Mouse (Mus musculus) heart, embryonic 12.5 days (tissue): ENCODE measurements around the gene Vamp8. TPM values are rescaled to one million over a fixed set of nuclear protein-coding genes. Genes with fewer than 3 reads are reported as not detected.

Experiments used
- ATAC-seq: fragments of 200-750 bp; cut with Nextera tagmentation; 2 replicates; pipeline ENCODE4 v1.8.0; 2017; ENCODE audit warnings: moderate TSS enrichment, moderate library complexity; ENCODE audit not compliant: insufficient number of reproducible peaks, low FRiP score
- H3K27ac ChIP-seq: fragments of 300-500 bp; sonication (generic); 2 replicates; pipeline ENCODE4 v1.5.1; 2016; ENCODE audit warnings: mild to moderate bottlenecking, moderate library complexity; ENCODE audit not compliant: poor library complexity, severe bottlenecking
- H3K27me3 ChIP-seq: fragments of 300-500 bp; sonication (generic); replicated peaks from 2 replicates; pipeline ENCODE4 v1.6.1; 2016; ENCODE audit warnings: mild to moderate bottlenecking, moderate library complexity
- H3K36me3 ChIP-seq: fragments of 300-500 bp; sonication (generic); 2 replicates; pipeline ENCODE4 v1.6.1; 2016; ENCODE audit warnings: mild to moderate bottlenecking, moderate library complexity
- H3K4me1 ChIP-seq: fragments of 300-500 bp; sonication (generic); replicated peaks from 2 replicates; pipeline ENCODE4 v1.6.1; 2016; ENCODE audit warnings: mild to moderate bottlenecking
- H3K4me2 ChIP-seq: fragments of 300-500 bp; sonication (generic); 2 replicates; pipeline ENCODE4 v1.6.1; 2016; ENCODE audit warnings: mild to moderate bottlenecking, moderate library complexity
- H3K4me3 ChIP-seq: fragments of 300-500 bp; sonication (generic); 2 replicates; pipeline ENCODE4 v1.5.1; 2016; ENCODE audit warnings: mild to moderate bottlenecking
- H3K9ac ChIP-seq: fragments of 300-500 bp; sonication (generic); 2 replicates; pipeline ENCODE4 v1.6.1; 2016; ENCODE audit warnings: mild to moderate bottlenecking, moderate library complexity
- H3K9me3 ChIP-seq: fragments of 300-500 bp; sonication (generic); replicated peaks from 2 replicates; pipeline ENCODE4 v1.6.1; 2016; ENCODE audit warnings: mild to moderate bottlenecking, moderate library complexity
- WGBS: fragments of 180-500 bp; shearing (Covaris S2); methylation state at CpG from one replicate; pipeline ENCODE4 v1.1.7; 2016; 5-methylcytosine and 5-hydroxymethylcytosine counted together
- polyA plus RNA-seq: library from polyadenylated mRNA; unstranded; fragments of >200 nt; fragmentation: Nextera tagmentation; extraction: Ambion mirVana; gene quantifications from 2 replicates; pipeline ENCODE4 v1.2.1, GENCODE M21; 2016

The Vamp8 gene
- polyA plus RNA-seq, 1 experiment from 2014 or later = 111 TPM

DNA sequence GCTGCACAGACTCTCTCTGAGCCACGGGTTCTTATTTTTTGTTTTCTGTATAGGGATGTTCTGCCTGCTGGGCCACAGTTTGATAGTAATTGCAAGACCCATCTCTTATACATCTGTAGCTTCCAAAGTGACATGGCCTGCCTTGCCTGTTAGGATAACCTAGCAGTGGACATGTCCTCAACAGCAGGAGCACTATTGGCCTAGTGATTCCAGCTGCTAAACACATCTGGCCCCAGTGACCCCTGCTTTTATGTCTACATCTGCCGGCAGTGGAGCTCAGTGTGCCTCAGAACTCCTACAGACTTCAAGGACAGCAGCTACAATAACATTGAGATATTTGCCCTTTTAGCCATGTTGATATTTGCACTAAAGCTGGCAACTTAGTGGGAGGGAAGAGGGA is 9.5 kb upstream of the Vamp8 start:
- Histone ChIP-seq H3K4me3 (no peak overlapping the region), H3K27ac (no peak overlapping the region), H3K9me3 (no peaks in the 10 kb centered on the region), H3K4me2 (no peak overlapping the region), H3K27me3 (no peaks in the 10 kb centered on the region), H3K36me3 (no peaks in the 10 kb centered on the region), H3K9ac (no peak overlapping the region), H3K4me1 (no peaks in the 10 kb centered on the region)
- no peak for ATAC-seq
- 55% methylated on average over 2 of the region's 2 CpGs for WGBS

DNA sequence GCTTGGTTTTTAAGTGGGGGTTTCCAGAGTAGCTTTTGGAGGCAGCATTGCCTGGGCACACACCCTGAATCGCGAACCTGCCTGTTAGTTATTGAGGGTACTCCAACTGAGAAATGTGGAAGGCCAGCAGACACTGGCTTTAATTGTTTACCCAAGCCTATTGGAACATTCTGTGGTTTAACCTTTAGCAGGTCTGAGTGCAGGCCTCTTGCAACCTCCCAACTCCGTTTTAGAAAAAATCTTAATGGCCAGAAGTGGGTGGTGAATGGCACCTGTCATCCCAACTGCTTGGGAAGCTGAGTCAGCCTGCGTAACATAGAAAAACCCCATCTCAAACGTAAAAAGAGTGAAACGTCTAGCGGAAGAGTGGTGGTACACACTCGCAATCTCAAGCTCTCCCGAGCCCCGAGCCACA is 6.3 kb upstream of the Vamp8 start:
- H3K9ac ChIP-seq = no peak overlapping the region
- no peak overlapping the region for H3K4me2 ChIP-seq
- H3K36me3 ChIP-seq = no peaks in the 10 kb centered on the region
- no peaks in the 10 kb centered on the region for H3K4me1 ChIP-seq
- no peaks in the 10 kb centered on the region for H3K9me3 ChIP-seq
- 74% methylated on average over 10 of the region's 10 CpGs for WGBS
- no peak overlapping the region for H3K4me3 ChIP-seq
- no peaks in the 10 kb centered on the region for H3K27me3 ChIP-seq
- no peak for ATAC-seq
- H3K27ac ChIP-seq = no peak overlapping the region

GRCm38 (mm10) chr6:72392341-72392740 is 1.8 kb upstream of the Vamp8 start:
- Histone ChIP-seq H3K4me1 (peaks cover 31% of the 10 kb centered on the region), H3K36me3 (peaks cover 17% of the 10 kb centered on the region), H3K27me3 (no peaks in the 10 kb centered on the region), H3K9me3 (no peaks in the 10 kb centered on the region), H3K27ac (peak overlapping the region; percentile 52; the same call in 1 of the 2 replicates), H3K9ac (no peak overlapping the region), H3K4me3 (no peak overlapping the region), H3K4me2 (no peak overlapping the region)
- no peak for ATAC-seq
- WGBS = 87% methylated on average over 5 of the region's 5 CpGs

GRCm38 (mm10) chr6:72390795-72391521 is 455 bp upstream of the Vamp8 start:
- no peaks in the 10 kb centered on the region for H3K27me3 ChIP-seq
- H3K4me2 ChIP-seq = peak overlapping the region; percentile 77
- peak overlapping the region; percentile 56 for H3K4me3 ChIP-seq
- H3K9me3 ChIP-seq = no peaks in the 10 kb centered on the region
- WGBS = 9% methylated on average over 11 of the region's 12 CpGs
- H3K9ac ChIP-seq = peak overlapping the region; percentile 85
- peak; percentile 85 for ATAC-seq
- peaks cover 27% of the 10 kb centered on the region for H3K36me3 ChIP-seq
- peak overlapping the region; percentile 95 for H3K27ac ChIP-seq
- peaks cover 31% of the 10 kb centered on the region for H3K4me1 ChIP-seq

DNA sequence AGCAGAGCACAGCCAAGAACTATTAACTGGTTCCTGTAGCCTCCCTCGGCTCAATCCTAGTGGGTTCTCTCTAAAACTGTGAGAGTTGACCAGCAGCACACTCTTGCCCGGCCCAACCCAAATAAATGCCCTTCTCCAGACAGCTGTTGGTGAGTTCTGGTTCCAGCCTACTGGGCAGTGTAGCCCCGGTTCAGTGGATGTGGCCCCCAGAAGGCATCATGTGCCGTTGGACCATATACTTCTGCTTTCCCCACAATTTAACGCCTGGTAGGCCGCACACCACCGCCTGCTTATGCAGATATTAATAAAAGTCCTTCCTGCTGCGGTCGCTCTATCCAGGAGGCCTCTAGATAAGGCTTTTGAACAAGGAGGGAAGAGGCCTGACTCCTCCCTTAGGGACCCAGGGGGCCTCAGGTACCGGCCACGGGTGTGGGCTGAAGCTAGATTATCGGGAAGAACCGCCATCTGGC is 997 bp downstream of the Vamp8 start:
- Histone ChIP-seq H3K4me2 (peak overlapping the region; percentile 77), H3K9me3 (no peaks in the 10 kb centered on the region), H3K4me1 (peaks cover 31% of the 10 kb centered on the region), H3K27me3 (no peaks in the 10 kb centered on the region), H3K36me3 (peaks cover 41% of the 10 kb centered on the region), H3K4me3 (peak overlapping the region; percentile 56), H3K9ac (peak overlapping the region; percentile 85), H3K27ac (peak overlapping the region; percentile 95)
- peak; percentile 46 for ATAC-seq
- whole genome bisulfite sequencing = 8% methylated on average over 13 of the region's 13 CpGs

DNA sequence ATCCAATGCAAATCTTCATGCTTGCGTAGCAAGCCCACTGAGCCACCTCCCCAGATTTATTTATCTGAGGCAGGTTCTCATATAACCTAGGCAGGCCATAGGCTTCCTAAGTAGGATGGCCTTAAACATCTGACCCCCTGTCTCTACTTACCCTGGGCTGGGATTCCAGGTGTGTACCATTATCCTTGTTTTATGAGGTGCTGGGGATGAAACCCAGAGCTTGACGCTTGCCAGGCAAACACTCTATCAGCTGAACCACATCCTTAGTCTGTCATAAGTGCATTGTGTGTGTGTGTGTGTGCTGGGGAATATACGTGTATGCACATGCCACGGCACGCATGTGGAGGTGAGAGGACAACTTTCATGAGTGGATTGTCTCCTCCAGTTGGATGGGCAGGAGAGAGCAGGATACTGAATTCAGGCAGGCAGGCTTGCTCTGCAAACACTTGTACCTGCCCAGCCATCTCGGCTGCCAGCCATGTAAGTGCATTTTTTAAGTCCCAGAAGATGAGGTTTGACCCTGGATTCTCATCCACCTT is 1.6 kb downstream of the Vamp8 start:
- H3K9me3 ChIP-seq = no peaks in the 10 kb centered on the region
- H3K4me3 ChIP-seq = peak overlapping the region; percentile 56; the same call in 1 of the 2 replicates
- peak overlapping the region; percentile 85 for H3K9ac ChIP-seq
- 71% methylated on average over 6 of the region's 6 CpGs for WGBS
- peak overlapping the region; percentile 77 for H3K4me2 ChIP-seq
- H3K27ac ChIP-seq = peak overlapping the region; percentile 95
- H3K4me1 ChIP-seq = peaks cover 31% of the 10 kb centered on the region
- H3K27me3 ChIP-seq = no peaks in the 10 kb centered on the region
- peaks cover 48% of the 10 kb centered on the region for H3K36me3 ChIP-seq
- no peak for ATAC-seq

DNA sequence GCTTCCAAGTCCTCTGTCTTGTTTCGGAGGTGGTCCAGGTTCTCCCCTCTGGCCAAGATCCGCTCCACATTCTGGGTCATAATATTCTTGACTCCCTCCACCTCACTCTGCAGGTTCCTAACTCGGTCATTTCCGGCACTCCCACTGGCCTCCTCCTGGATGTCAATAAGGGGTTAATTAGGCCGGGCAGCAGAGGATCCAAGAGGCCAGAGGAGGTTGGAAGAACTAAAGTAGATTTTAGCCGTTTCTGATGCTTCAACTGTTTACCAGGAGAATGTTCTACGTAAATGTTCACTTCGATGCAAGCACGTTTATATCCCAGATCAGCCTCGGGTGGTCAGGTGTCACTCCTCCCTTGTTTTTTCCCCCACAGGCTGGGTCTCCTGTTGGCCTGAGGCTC is 2.2 kb downstream of the Vamp8 start:
- Histone ChIP-seq H3K9me3 (no peaks in the 10 kb centered on the region), H3K4me3 (0 out of 2 replicates have a peak overlapping the region, but pooled peaks have one; percentile 56)

GRCm38 (mm10) chr6:72387816-72388215 is 2.7 kb downstream of the Vamp8 start:
- ATAC-seq = no peak

More for the DNA sequence above, 2.2 kb downstream of the Vamp8 start:
- Histone ChIP-seq H3K27me3 (no peaks in the 10 kb centered on the region), H3K36me3 (peaks cover 48% of the 10 kb centered on the region), H3K4me2 (peak overlapping the region; percentile 77), H3K4me1 (peaks cover 31% of the 10 kb centered on the region), H3K9ac (peak overlapping the region; percentile 85), H3K27ac (no peak overlapping the region)
- ATAC-seq = no peak
- WGBS = 71% methylated on average over 10 of the region's 10 CpGs

GRCm38 (mm10) chr6:72386561-72386960 is 3.9 kb downstream of the Vamp8 start:
- H3K4me3 ChIP-seq = no peak overlapping the region
- no peaks in the 10 kb centered on the region for H3K27me3 ChIP-seq
- ATAC-seq = no peak
- peaks cover 31% of the 10 kb centered on the region for H3K4me1 ChIP-seq
- H3K9ac ChIP-seq = no peak overlapping the region
- H3K27ac ChIP-seq = no peak overlapping the region
- 87% methylated on average over 2 of the region's 2 CpGs for WGBS
- peaks cover 48% of the 10 kb centered on the region for H3K36me3 ChIP-seq
- H3K4me2 ChIP-seq = no peak overlapping the region
- H3K9me3 ChIP-seq = no peaks in the 10 kb centered on the region

More at GRCm38 (mm10) chr6:72387816-72388215, 2.7 kb downstream of the Vamp8 start:
- Histone ChIP-seq H3K27ac (no peak overlapping the region), H3K36me3 (peaks cover 48% of the 10 kb centered on the region), H3K9ac (no peak overlapping the region), H3K4me2 (peak overlapping the region; percentile 77; the same call in 1 of the 2 replicates), H3K4me3 (no peak overlapping the region), H3K4me1 (peaks cover 31% of the 10 kb centered on the region), H3K27me3 (no peaks in the 10 kb centered on the region), H3K9me3 (no peaks in the 10 kb centered on the region)
- 90% methylated on average over 3 of the region's 3 CpGs for WGBS

DNA sequence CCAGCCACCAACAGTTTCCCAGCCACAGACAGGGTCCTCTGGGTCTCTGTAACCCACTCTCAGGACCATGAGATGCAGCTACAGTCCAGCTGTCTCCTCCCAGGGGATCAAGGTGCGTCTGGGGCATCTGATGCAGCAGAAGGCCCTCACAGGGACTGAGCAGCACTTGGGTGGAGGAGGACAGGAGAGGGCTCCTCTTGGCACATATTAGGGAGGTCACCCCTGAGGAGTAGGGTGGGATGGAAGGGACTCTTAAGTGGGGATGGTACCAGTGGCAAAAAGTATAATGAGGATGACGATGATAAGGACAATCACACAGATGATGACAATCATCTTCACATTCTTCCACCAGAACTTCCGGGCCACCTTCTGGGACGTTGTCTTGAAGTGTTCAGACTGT is 5.2 kb downstream of the Vamp8 start:
- no peaks in the 10 kb centered on the region for H3K27me3 ChIP-seq
- no peak overlapping the region for H3K27ac ChIP-seq
- peaks cover 48% of the 10 kb centered on the region for H3K36me3 ChIP-seq
- 64% methylated on average over 4 of the region's 4 CpGs for WGBS
- ATAC-seq = no peak
- H3K9me3 ChIP-seq = no peaks in the 10 kb centered on the region
- H3K4me1 ChIP-seq = peaks cover 24% of the 10 kb centered on the region
- no peak overlapping the region for H3K9ac ChIP-seq
- no peak overlapping the region for H3K4me2 ChIP-seq
- no peak overlapping the region for H3K4me3 ChIP-seq

DNA sequence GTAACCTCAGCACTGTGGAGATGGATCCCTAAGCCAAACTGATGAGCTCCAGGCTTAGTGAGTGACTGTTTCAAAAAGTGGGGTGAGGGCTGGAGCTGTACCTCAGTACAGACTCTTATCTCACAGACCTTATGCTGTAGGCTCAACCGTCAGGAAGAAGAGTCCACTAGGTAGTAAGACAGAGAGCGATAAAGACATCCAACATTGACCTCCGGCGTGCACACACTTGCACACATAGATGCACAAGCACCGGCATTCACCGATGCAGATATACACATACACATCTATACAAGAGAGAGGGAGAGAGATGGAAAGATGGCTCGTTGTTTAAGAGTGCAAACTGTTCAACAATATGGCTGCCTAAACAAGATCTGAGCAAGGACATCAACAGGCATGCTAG is 6.6 kb downstream of the Vamp8 start:
- no peak for ATAC-seq
- no peak overlapping the region for H3K4me3 ChIP-seq
- WGBS = 83% methylated on average over 7 of the region's 7 CpGs

More for the DNA sequence above, 6.6 kb downstream of the Vamp8 start:
- H3K4me1 ChIP-seq = peaks cover 23% of the 10 kb centered on the region
- H3K27me3 ChIP-seq = no peaks in the 10 kb centered on the region
- H3K9me3 ChIP-seq = no peaks in the 10 kb centered on the region
- H3K36me3 ChIP-seq = peaks cover 48% of the 10 kb centered on the region
- no peak overlapping the region for H3K9ac ChIP-seq
- no peak overlapping the region for H3K27ac ChIP-seq
- H3K4me2 ChIP-seq = no peak overlapping the region
